Mouse (Mus musculus): ENCODE data around the gene Map4k1. TPM values are rescaled to one million over a fixed set of nuclear protein-coding genes. Genes with fewer than 3 reads are reported as not detected.

Gene Map4k1
- polyA plus RNA-seq, 1 experiment from 2014 or later: 10.0 TPM

DNA sequence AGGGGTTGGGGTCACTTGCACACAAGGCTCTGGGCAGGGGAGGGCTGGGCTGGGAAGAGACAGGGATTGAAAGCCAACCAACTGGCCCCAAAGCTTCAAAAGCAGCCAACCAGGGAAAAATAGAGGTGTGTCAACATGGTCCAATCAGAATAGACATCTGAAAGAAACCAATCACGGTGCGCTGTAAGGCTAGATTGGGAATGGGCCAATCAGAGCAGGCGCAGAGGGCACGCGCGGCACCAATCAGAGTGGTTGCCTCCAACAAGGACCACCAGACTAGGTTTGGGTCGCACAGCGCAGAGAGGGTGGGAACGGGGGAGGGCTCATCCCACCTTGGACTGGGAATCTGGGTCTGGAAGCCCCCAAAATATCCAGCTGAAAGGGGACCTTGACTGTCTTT is 62.5 kb downstream of the Map4k1 start:
- Histone ChIP-seq H3K9me3 (ENCODE audit: control insufficient read depth, low read length) (peaks cover 5% of the 10 kb centered on the region; the same call in 1 of the 2 replicates), H3K4me2 (ENCODE audit: low read length) (no peak overlapping the region), H3K9ac (ENCODE audit: low read length) (no peak overlapping the region), H3K4me3 (ENCODE audit: low read depth, low read length) (no peak overlapping the region), H3K4me1 (replicated peaks; ENCODE audit: control insufficient read depth, insufficient read depth, low read length) (peaks cover 26% of the 10 kb centered on the region), H3K36me3 (ENCODE audit: control insufficient read depth, insufficient read depth, low read length) (no peaks in the 10 kb centered on the region), H3K27ac (ENCODE audit: low read depth) (peak overlapping the region; percentile 39), H3K27me3 (replicated peaks; ENCODE audit: control insufficient read depth, insufficient read depth, low read length) (no peaks in the 10 kb centered on the region)
- 67% methylated on average over 9 of the region's 9 CpGs for WGBS
- ATAC-seq (replicated peaks; ENCODE audit: low FRiP score, low TSS enrichment, low read depth) (no peak), DNase-seq (ENCODE audit: low spot score) (no peak)

DNA sequence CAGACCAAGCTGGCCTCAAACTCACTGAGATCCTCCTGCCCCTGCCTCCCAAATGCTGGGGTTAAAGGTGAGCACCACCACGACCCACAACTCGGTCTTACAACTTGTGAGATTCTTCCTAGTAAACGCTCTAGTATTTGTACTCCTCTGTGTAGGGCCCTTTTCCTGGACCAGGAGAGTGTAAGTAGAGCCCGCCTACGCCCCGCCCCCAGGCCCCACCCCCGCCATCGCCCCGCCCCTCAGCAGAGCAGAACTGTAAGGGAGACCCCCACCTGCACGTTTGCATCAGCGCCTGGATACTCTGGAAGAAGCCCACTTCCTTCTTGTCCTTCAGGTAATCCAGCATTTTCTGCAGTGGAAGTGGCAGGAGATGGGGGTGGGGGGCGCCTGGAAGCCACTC is 64.7 kb downstream of the Map4k1 start:
- H3K27me3 ChIP-seq (replicated peaks; ENCODE audit: control insufficient read depth, insufficient read depth, low read length): no peaks in the 10 kb centered on the region; the same call in 1 of the 2 replicates
- DNase-seq (ENCODE audit: low spot score) (no peak), ATAC-seq (replicated peaks; ENCODE audit: low FRiP score, low TSS enrichment, low read depth) (no peak)
- no peak overlapping the region for H3K4me2 ChIP-seq (ENCODE audit: low read length)
- peaks cover 18% of the 10 kb centered on the region for H3K4me1 ChIP-seq (replicated peaks; ENCODE audit: control insufficient read depth, insufficient read depth, low read length)
- no peaks in the 10 kb centered on the region for H3K36me3 ChIP-seq (ENCODE audit: control insufficient read depth, insufficient read depth, low read length)
- H3K4me3 ChIP-seq (ENCODE audit: low read depth, low read length): no peak overlapping the region
- H3K9ac ChIP-seq (ENCODE audit: low read length): no peak overlapping the region
- peaks cover 5% of the 10 kb centered on the region; the same call in 1 of the 2 replicates for H3K9me3 ChIP-seq (ENCODE audit: control insufficient read depth, low read length)
- H3K27ac ChIP-seq (ENCODE audit: low read depth): no peak overlapping the region
- 6% methylated on average over 12 of the region's 12 CpGs for WGBS

DNA sequence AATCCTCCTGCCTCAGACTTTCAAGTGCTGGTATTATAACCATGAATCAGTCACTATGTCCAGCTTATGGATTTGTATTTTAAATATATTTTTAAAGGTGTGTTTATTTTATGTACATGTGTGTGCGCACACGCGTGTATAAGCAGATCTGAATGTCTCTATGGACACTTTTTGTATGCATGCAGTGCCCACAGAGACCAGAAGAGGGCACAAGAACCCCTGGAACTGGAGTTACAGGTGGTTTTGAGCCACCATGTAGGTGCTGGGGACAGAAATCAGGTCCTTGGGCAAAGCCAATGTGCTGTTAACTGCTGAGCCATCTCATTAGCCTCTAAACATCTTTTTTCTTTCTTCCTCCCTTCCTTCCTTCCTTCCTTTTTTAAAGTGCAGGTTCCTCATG is 66.2 kb downstream of the Map4k1 start:
- 86% methylated on average over 3 of the region's 3 CpGs for WGBS
- no peak for ATAC-seq (replicated peaks; ENCODE audit: low FRiP score, low TSS enrichment, low read depth)
- no peak overlapping the region for H3K9ac ChIP-seq (ENCODE audit: low read length)

DNA sequence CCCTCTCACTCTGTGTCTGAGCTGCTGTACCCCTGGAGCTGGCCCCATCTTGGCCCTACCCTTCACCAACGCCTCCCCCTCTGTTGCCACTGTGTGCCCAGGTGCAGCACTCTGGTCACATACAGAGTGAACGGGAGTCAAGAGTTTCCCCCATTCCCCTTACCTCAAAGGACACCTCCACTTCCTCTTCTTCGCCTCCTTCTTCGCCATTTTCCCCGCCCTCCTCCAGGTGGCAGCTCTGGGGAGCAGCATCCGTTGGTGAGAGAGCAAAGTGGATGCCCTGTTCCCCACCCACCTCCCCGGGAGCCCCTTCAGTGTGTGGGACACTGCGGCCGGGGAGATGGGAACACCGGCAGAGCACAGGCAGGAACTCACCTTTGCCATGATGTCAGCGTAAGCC is 66.8 kb downstream of the Map4k1 start:
- Histone ChIP-seq H3K4me3 (ENCODE audit: low read depth, low read length) (no peak overlapping the region), H3K27ac (ENCODE audit: low read depth) (no peak overlapping the region), H3K36me3 (ENCODE audit: control insufficient read depth, insufficient read depth, low read length) (no peaks in the 10 kb centered on the region), H3K9me3 (ENCODE audit: control insufficient read depth, low read length) (peaks cover 5% of the 10 kb centered on the region; the same call in 1 of the 2 replicates), H3K9ac (ENCODE audit: low read length) (no peak overlapping the region), H3K4me1 (replicated peaks; ENCODE audit: control insufficient read depth, insufficient read depth, low read length) (peaks cover 12% of the 10 kb centered on the region), H3K4me2 (ENCODE audit: low read length) (no peak overlapping the region), H3K27me3 (replicated peaks; ENCODE audit: control insufficient read depth, insufficient read depth, low read length) (peaks cover 19% of the 10 kb centered on the region)
- DNase-seq (ENCODE audit: low spot score) (no peak), ATAC-seq (replicated peaks; ENCODE audit: low FRiP score, low TSS enrichment, low read depth) (no peak)
- WGBS: 80% methylated on average over 11 of the region's 11 CpGs

More for the DNA sequence above, 66.2 kb downstream of the Map4k1 start:
- no peak overlapping the region for H3K27ac ChIP-seq (ENCODE audit: low read depth)
- no peak overlapping the region for H3K4me3 ChIP-seq (ENCODE audit: low read depth, low read length)
- H3K9me3 ChIP-seq (ENCODE audit: control insufficient read depth, low read length): peaks cover 5% of the 10 kb centered on the region; the same call in 1 of the 2 replicates
- no peaks in the 10 kb centered on the region for H3K36me3 ChIP-seq (ENCODE audit: control insufficient read depth, insufficient read depth, low read length)
- H3K4me2 ChIP-seq (ENCODE audit: low read length): no peak overlapping the region
- peaks cover 18% of the 10 kb centered on the region for H3K4me1 ChIP-seq (replicated peaks; ENCODE audit: control insufficient read depth, insufficient read depth, low read length)
- H3K27me3 ChIP-seq (replicated peaks; ENCODE audit: control insufficient read depth, insufficient read depth, low read length): peaks cover 13% of the 10 kb centered on the region
- no peak for DNase-seq (ENCODE audit: low spot score)

DNA sequence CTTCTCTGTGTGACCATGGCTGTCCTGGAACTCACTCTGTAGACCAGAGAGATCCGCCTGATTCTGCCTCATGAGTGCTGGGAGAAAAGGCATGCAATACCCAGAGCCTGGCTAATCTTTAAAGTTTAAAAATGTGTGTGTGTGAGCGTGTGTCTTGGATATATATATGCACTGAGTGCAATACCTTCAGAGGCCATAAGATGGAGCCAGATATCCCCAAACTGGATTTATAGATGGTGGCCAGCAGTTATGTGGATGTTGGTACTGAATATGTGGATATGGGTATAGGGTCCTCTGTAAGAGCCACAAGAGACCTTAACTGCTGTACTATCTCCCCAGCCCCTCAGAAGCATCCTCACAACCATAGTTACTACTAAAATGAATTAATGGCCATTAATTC is 68.9 kb downstream of the Map4k1 start:
- H3K4me3 ChIP-seq (ENCODE audit: low read depth, low read length): no peak overlapping the region
- ATAC-seq (replicated peaks; ENCODE audit: low FRiP score, low TSS enrichment, low read depth): no peak
- H3K9me3 ChIP-seq (ENCODE audit: control insufficient read depth, low read length): peaks cover 5% of the 10 kb centered on the region; the same call in 1 of the 2 replicates
- H3K36me3 ChIP-seq (ENCODE audit: control insufficient read depth, insufficient read depth, low read length): no peaks in the 10 kb centered on the region
- no peak overlapping the region for H3K9ac ChIP-seq (ENCODE audit: low read length)
- H3K27ac ChIP-seq (ENCODE audit: low read depth): no peak overlapping the region
- WGBS: 42% methylated on average over 2 of the region's 2 CpGs
- H3K4me2 ChIP-seq (ENCODE audit: low read length): no peak overlapping the region
- peaks cover 6% of the 10 kb centered on the region; the same call in 1 of the 2 replicates for H3K4me1 ChIP-seq (replicated peaks; ENCODE audit: control insufficient read depth, insufficient read depth, low read length)
- H3K27me3 ChIP-seq (replicated peaks; ENCODE audit: control insufficient read depth, insufficient read depth, low read length): peaks cover 28% of the 10 kb centered on the region
- no peak for DNase-seq (ENCODE audit: low spot score)

DNA sequence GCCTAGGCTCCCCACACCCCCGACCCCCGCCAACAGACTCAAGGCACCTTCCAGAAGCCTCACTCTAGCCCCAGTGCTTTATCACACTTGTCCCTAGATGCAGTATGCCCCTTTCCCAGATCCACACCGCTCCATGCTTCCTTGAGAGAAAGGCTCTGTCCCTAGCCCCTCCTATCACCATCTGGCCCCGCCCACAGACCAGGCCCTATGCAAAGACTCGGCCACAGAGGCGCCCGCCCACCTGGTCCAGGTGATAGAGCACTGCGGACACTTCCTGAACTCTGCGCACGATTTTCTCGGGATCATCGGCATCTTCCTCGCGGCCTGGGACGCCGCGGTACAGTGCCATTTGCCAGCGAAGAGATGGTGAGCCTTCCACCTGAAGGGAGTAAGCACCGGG is 71.0 kb downstream of the Map4k1 start:
- Histone ChIP-seq H3K27me3 (replicated peaks; ENCODE audit: control insufficient read depth, insufficient read depth, low read length) (peaks cover 28% of the 10 kb centered on the region), H3K36me3 (ENCODE audit: control insufficient read depth, insufficient read depth, low read length) (no peaks in the 10 kb centered on the region), H3K9ac (ENCODE audit: low read length) (no peak overlapping the region), H3K4me3 (ENCODE audit: low read depth, low read length) (no peak overlapping the region), H3K27ac (ENCODE audit: low read depth) (no peak overlapping the region), H3K4me2 (ENCODE audit: low read length) (peak overlapping the region; percentile 26), H3K4me1 (replicated peaks; ENCODE audit: control insufficient read depth, insufficient read depth, low read length) (no peaks in the 10 kb centered on the region), H3K9me3 (ENCODE audit: control insufficient read depth, low read length) (peaks cover 5% of the 10 kb centered on the region; the same call in 1 of the 2 replicates)
- WGBS: 5% methylated on average over 19 of the region's 19 CpGs
- DNase-seq (ENCODE audit: low spot score) (no peak), ATAC-seq (replicated peaks; ENCODE audit: low FRiP score, low TSS enrichment, low read depth) (peak; percentile 48)

Small RNAs within 50 kb of the gene (microRNA-seq; reads per million reads assigned to microRNA genes)
- not detected for gene Gm44408

Other genes starting within 250 kb of the Map4k1 start
- 152 and 157 TPM in 2 replicates for gene Mrps12, start 240.2 kb upstream of the Map4k1 start, polyA plus RNA-seq (2014; fragmentation: Nextera tagmentation; extraction: Ambion mirVana)
- 27.1 and 30.2 TPM in 2 replicates for gene Sars2, start 240.1 kb upstream of the Map4k1 start, polyA plus RNA-seq (2014; fragmentation: Nextera tagmentation; extraction: Ambion mirVana)
- not detected in 2 replicates for gene Ccer2, start 225.9 kb upstream of the Map4k1 start, polyA plus RNA-seq (2014; fragmentation: Nextera tagmentation; extraction: Ambion mirVana)
- 56.8 and 60.1 TPM in 2 replicates for gene Sirt2, start 215.3 kb upstream of the Map4k1 start, polyA plus RNA-seq (2014; fragmentation: Nextera tagmentation; extraction: Ambion mirVana)
- 38.7 and 41.8 TPM in 2 replicates for gene Nfkbib, start 214.5 kb upstream of the Map4k1 start, polyA plus RNA-seq (2014; fragmentation: Nextera tagmentation; extraction: Ambion mirVana)
- 3.5 and 4.3 TPM in 2 replicates for gene Rinl, start 193.1 kb upstream of the Map4k1 start, polyA plus RNA-seq (2014; fragmentation: Nextera tagmentation; extraction: Ambion mirVana)
- 232 and 241 TPM in 2 replicates for gene Hnrnpl, start 173.5 kb upstream of the Map4k1 start, polyA plus RNA-seq (2014; fragmentation: Nextera tagmentation; extraction: Ambion mirVana)
- 188 and 194 TPM in 2 replicates for gene Ech1, start 156.8 kb upstream of the Map4k1 start, polyA plus RNA-seq (2014; fragmentation: Nextera tagmentation; extraction: Ambion mirVana)
- 604 and 737 TPM in 2 replicates for gene Lgals4, start 148.2 kb upstream of the Map4k1 start, polyA plus RNA-seq (2014; fragmentation: Nextera tagmentation; extraction: Ambion mirVana)
- gene Lgals7, start 118.2 kb upstream of the Map4k1 start, polyA plus RNA-seq (2014; fragmentation: Nextera tagmentation; extraction: Ambion mirVana): 0.42 and 0.58 TPM in 2 replicates
- 0.23 and 0.44 TPM in 2 replicates for gene Capn12, start 100.6 kb upstream of the Map4k1 start, polyA plus RNA-seq (2014; fragmentation: Nextera tagmentation; extraction: Ambion mirVana)
- 298 and 300 TPM in 2 replicates for gene Actn4, start 19.7 kb upstream of the Map4k1 start, polyA plus RNA-seq (2014; fragmentation: Nextera tagmentation; extraction: Ambion mirVana)
- 444 and 452 TPM in 2 replicates for gene Eif3k, start 186 bp upstream of the Map4k1 start, polyA plus RNA-seq (2014; fragmentation: Nextera tagmentation; extraction: Ambion mirVana)
- gene Ryr1, start 143.1 kb downstream of the Map4k1 start, polyA plus RNA-seq (2014; fragmentation: Nextera tagmentation; extraction: Ambion mirVana): 0.70 and 0.80 TPM in 2 replicates
- gene Rasgrp4, start 152.8 kb downstream of the Map4k1 start, polyA plus RNA-seq (2014; fragmentation: Nextera tagmentation; extraction: Ambion mirVana): 0.54 and 0.96 TPM in 2 replicates
- gene Fam98c, start 174.2 kb downstream of the Map4k1 start, polyA plus RNA-seq (2014; fragmentation: Nextera tagmentation; extraction: Ambion mirVana): 25.9 and 26.1 TPM in 2 replicates
- gene Ggn, start 188.2 kb downstream of the Map4k1 start, polyA plus RNA-seq (2014; fragmentation: Nextera tagmentation; extraction: Ambion mirVana): 0.58 and 1.0 TPM in 2 replicates
- 3.8 and 4.7 TPM in 2 replicates for gene Spred3, start 188.4 kb downstream of the Map4k1 start, polyA plus RNA-seq (2014; fragmentation: Nextera tagmentation; extraction: Ambion mirVana)
- 277 and 280 TPM in 2 replicates for gene Psmd8, start 198.7 kb downstream of the Map4k1 start, polyA plus RNA-seq (2014; fragmentation: Nextera tagmentation; extraction: Ambion mirVana)
- 0.78 and 1.5 TPM in 2 replicates for gene Catsperg1, start 232.0 kb downstream of the Map4k1 start, polyA plus RNA-seq (2014; fragmentation: Nextera tagmentation; extraction: Ambion mirVana)